Mouse (Mus musculus) CH12.LX (cell line): ENCODE data around the gene Sgpp2. TPM values are rescaled to one million over a fixed set of nuclear protein-coding genes. Genes with fewer than 3 reads are reported as not detected.

ENCODE experiments used
- DNase-seq: peaks from one replicate; pipeline ENCODE4 v3.0.0-alpha.2; 2013; ENCODE audit errors: extremely low read depth
- H3K27ac ChIP-seq: 2 replicates; pipeline ENCODE4 v1.5.1; 2012; ENCODE audit warnings: low read depth, mild to moderate bottlenecking, control low read depth, moderate library complexity; ENCODE audit not compliant: insufficient read depth
- H3K27me3 ChIP-seq: replicated peaks from 2 replicates; pipeline ENCODE3; 2012; ENCODE audit warnings: inconsistent platforms
- H3K36me3 ChIP-seq, 2 experiments: replicated peaks in 1 of 2; 2 replicates each; pipeline versions ENCODE3 to v1.6.1; 2012; ENCODE audit warnings: inconsistent platforms in 1 of 2, low read length in 1 of 2, mild to moderate bottlenecking in 1 of 2, mixed read lengths in 1 of 2, moderate library complexity in 1 of 2; ENCODE audit not compliant: control insufficient read depth in 1 of 2, insufficient read depth in 1 of 2
- H3K4me1 ChIP-seq, 2 experiments: 2 replicates each; pipeline ENCODE4 v1.6.1; 2012; ENCODE audit warnings: inconsistent platforms in 1 of 2, moderate library complexity in 1 of 2; ENCODE audit not compliant: insufficient read depth in 2 of 2, control insufficient read depth in 1 of 2
- H3K4me2 ChIP-seq: 2 replicates; pipeline ENCODE4 v1.6.1; 2012; ENCODE audit warnings: low read depth, mild to moderate bottlenecking, control low read depth; ENCODE audit not compliant: poor library complexity, insufficient read depth, severe bottlenecking
- H3K4me3 ChIP-seq, 3 experiments: fragments of 150-350 bp in 1 of 3; sonication (generic) in 1 of 3; replicated peaks in 1 of 3; 2 replicates each; pipeline versions ENCODE3 to v1.5.1; 2011 to 2012; ENCODE audit warnings: low read depth in 2 of 3, low read length in 2 of 3, mild to moderate bottlenecking in 2 of 3, moderate library complexity in 2 of 3, control low read depth in 1 of 3, improper control_type of control experiment in 1 of 3, inconsistent platforms in 1 of 3, mixed read lengths in 1 of 3; ENCODE audit not compliant: poor library complexity in 1 of 3
- H3K79me2 ChIP-seq: replicated peaks from 2 replicates; pipeline ENCODE4 v1.6.1; 2012; ENCODE audit warnings: mild to moderate bottlenecking, moderate library complexity; ENCODE audit not compliant: control insufficient read depth, poor library complexity, insufficient read depth, severe bottlenecking; ENCODE audit errors: extremely low read depth
- H3K9ac ChIP-seq: 2 replicates; pipeline ENCODE4 v1.6.1; 2012; ENCODE audit warnings: low read depth, mild to moderate bottlenecking, control low read depth, moderate library complexity; ENCODE audit not compliant: insufficient read depth
- H3K9me3 ChIP-seq: replicated peaks from 2 replicates; pipeline ENCODE3; 2012; ENCODE audit warnings: low read length, inconsistent platforms, mixed read lengths
- CHD1 ChIP-seq: IDR thresholded peaks from 2 replicates; pipeline ENCODE4 v1.6.1; 2012; ENCODE audit warnings: low read depth, low read length, improper control_type of control experiment, inconsistent platforms
- CTCF ChIP-seq, 2 experiments: IDR thresholded peaks in 1 of 2; conservative IDR thresholded peaks in 1 of 2; 2 replicates each; pipeline ENCODE4 v1.5.1; 2011 to 2012; ENCODE audit warnings: low read depth in 2 of 2, low read length in 2 of 2, improper control_type of control experiment in 1 of 2, inconsistent platforms in 1 of 2, mild to moderate bottlenecking in 1 of 2, moderate library complexity in 1 of 2
- ELF1 ChIP-seq: IDR thresholded peaks from 2 replicates; pipeline ENCODE4 v1.6.1; 2014; ENCODE audit warnings: low read depth, mild to moderate bottlenecking, inconsistent platforms, low read length, improper control_type of control experiment
- EP300 ChIP-seq: IDR thresholded peaks from 2 replicates; pipeline ENCODE4 v1.6.1; 2011; ENCODE audit warnings: low read length, improper control_type of control experiment
- ETS1 ChIP-seq: conservative IDR thresholded peaks from 2 replicates; pipeline ENCODE4 v1.6.1; 2012; ENCODE audit warnings: low read depth, mild to moderate bottlenecking, inconsistent platforms, low read length, improper control_type of control experiment, moderate library complexity
- GABPA ChIP-seq: IDR thresholded peaks from 2 replicates; pipeline ENCODE4 v1.6.1; 2012; ENCODE audit warnings: low read depth, low read length, improper control_type of control experiment, inconsistent platforms; ENCODE audit not compliant: insufficient replicate concordance
- HCFC1 ChIP-seq: IDR thresholded peaks from 2 replicates; pipeline ENCODE4 v1.6.1; 2012; ENCODE audit warnings: low read depth, mild to moderate bottlenecking, inconsistent platforms, low read length, improper control_type of control experiment
- IRF4 ChIP-seq: IDR thresholded peaks from 2 replicates; pipeline ENCODE4 v1.6.1; 2014; ENCODE audit warnings: low read depth, mild to moderate bottlenecking, inconsistent platforms, low read length, improper control_type of control experiment
- JUN ChIP-seq: IDR thresholded peaks from 2 replicates; pipeline ENCODE4 v1.6.1; 2011; ENCODE audit warnings: low read depth, mild to moderate bottlenecking, low read length, improper control_type of control experiment, moderate library complexity; ENCODE audit not compliant: insufficient read depth
- KAT2A ChIP-seq: IDR thresholded peaks from 2 replicates; pipeline ENCODE4 v1.6.1; 2012; ENCODE audit warnings: low read length, improper control_type of control experiment, inconsistent platforms; ENCODE audit not compliant: insufficient replicate concordance
- MAX ChIP-seq: IDR thresholded peaks from 2 replicates; pipeline ENCODE4 v1.6.1; 2011; ENCODE audit warnings: low read length, improper control_type of control experiment
- MAZ ChIP-seq: IDR thresholded peaks from 2 replicates; pipeline ENCODE4 v1.6.1; 2012; ENCODE audit warnings: low read depth, mild to moderate bottlenecking, inconsistent platforms, low read length, improper control_type of control experiment, moderate library complexity
- MXI1 ChIP-seq: IDR thresholded peaks from 2 replicates; pipeline ENCODE4 v1.6.1; 2011; ENCODE audit warnings: mild to moderate bottlenecking, low read depth, low read length, improper control_type of control experiment
- MYC ChIP-seq: IDR thresholded peaks from 2 replicates; pipeline ENCODE4 v1.6.1; 2011; ENCODE audit warnings: low read depth, mild to moderate bottlenecking, improper control_type of control experiment, low read length
- NELFE ChIP-seq: IDR thresholded peaks from 2 replicates; pipeline ENCODE4 v1.6.1; 2011; ENCODE audit warnings: low read depth, low read length, improper control_type of control experiment
- PAX5 ChIP-seq: IDR thresholded peaks from 2 replicates; pipeline ENCODE4 v1.6.1; 2012; ENCODE audit warnings: low read length, inconsistent platforms, mixed read lengths
- POLR2A ChIP-seq: IDR thresholded peaks from 2 replicates; pipeline ENCODE4 v1.6.1; 2011; ENCODE audit warnings: low read depth, mild to moderate bottlenecking, improper control_type of control experiment, low read length
- RAD21 ChIP-seq: IDR thresholded peaks from 2 replicates; pipeline ENCODE4 v1.6.1; 2011; ENCODE audit warnings: low read depth, mild to moderate bottlenecking, low read length, improper control_type of control experiment, moderate library complexity
- SIN3A ChIP-seq: IDR thresholded peaks from 2 replicates; pipeline ENCODE4 v1.6.1; 2012; ENCODE audit warnings: low read length, improper control_type of control experiment, inconsistent platforms
- SMC3 ChIP-seq: IDR thresholded peaks from 2 replicates; pipeline ENCODE4 v1.6.1; 2011; ENCODE audit warnings: low read depth, low read length, improper control_type of control experiment
- TCF12 ChIP-seq: IDR thresholded peaks from 2 replicates; pipeline ENCODE4 v1.6.1; 2014; ENCODE audit warnings: low read depth, mild to moderate bottlenecking, inconsistent platforms, low read length, improper control_type of control experiment
- UBTF ChIP-seq: IDR thresholded peaks from 2 replicates; pipeline ENCODE4 v1.6.1; 2012; ENCODE audit warnings: low read depth, mild to moderate bottlenecking, inconsistent platforms, low read length, improper control_type of control experiment, moderate library complexity
- USF1 ChIP-seq: IDR thresholded peaks from 2 replicates; pipeline ENCODE4 v1.6.1; 2014; ENCODE audit warnings: low read depth, mild to moderate bottlenecking, inconsistent platforms, low read length, improper control_type of control experiment
- USF2 ChIP-seq: conservative IDR thresholded peaks from 2 replicates; pipeline ENCODE4 v1.6.1; 2011; ENCODE audit warnings: low read depth, low read length, improper control_type of control experiment
- ZMIZ1 ChIP-seq: IDR thresholded peaks from 2 replicates; pipeline ENCODE4 v1.6.1; 2012; ENCODE audit warnings: low read depth, mild to moderate bottlenecking, inconsistent platforms, low read length, improper control_type of control experiment
- dilution Hi-C: fragments of 300-500 bp; cut with MboI; formaldehyde crosslinking; loops from 2 replicates; pipeline ENCODE4 v1.14.3; 2020; ENCODE audit warnings: low sequenced_read_pairs; ENCODE audit not compliant: extremely low pct_unique_long_range_greater_than_20kb, extremely low pct_ligation_motif_present
- in situ Hi-C: fragments of 300-500 bp; cut with MboI; formaldehyde crosslinking; loops from 3 replicates; pipeline ENCODE4 v1.14.3; 2019; ENCODE audit warnings: low sequenced_read_pairs, low pct_ligation_motif_present, low pct_unique_long_range_greater_than_20kb, mixed read lengths
- polyA plus RNA-seq: library from polyadenylated mRNA; unstranded; fragments of >175 nt; gene quantifications from 2 replicates; pipeline ENCODE4 v1.2.1, GENCODE M21; 2012; ENCODE audit warnings: low read depth; ENCODE audit not compliant: insufficient read length
- total RNA-seq, 2 experiments: library from RNA; depleted of rRNA; stranded (reverse); fragments of 300-350 nt in 1 of 2; fragments of >200 nt in 1 of 2; gene quantifications; 2 replicates each; pipeline ENCODE4 v1.2.3; 2012 to 2014

Gene Sgpp2
- total and polyA plus RNA-seq, 3 experiments, result 0.16 to 0.87 (median 0.59) TPM

DNA sequence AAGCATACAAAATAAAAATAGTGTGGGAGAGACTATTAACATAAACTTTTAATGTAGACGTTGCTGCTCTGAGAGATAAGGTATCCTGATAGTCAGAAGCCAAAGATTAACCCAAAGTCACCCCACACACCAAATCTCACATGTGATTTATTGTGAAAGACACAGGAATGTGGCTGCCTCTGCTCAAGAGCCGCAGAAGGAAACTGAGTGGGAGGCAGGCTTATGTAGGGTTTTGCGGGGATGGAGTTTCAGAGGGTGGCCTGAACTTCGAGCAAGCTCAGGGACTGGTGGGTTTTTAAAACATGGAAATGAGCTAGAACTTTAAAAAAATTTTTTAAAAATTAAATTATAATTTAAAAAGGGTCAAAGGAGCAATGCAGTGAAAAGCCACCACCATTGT is 3.8 kb downstream of the Sgpp2 start:
- Histone ChIP-seq H3K36me3 (no peaks in the 10 kb centered on the region), H3K27me3 (no peaks in the 10 kb centered on the region), H3K9me3 (peaks cover 7% of the 10 kb centered on the region), H3K4me2 (no peak overlapping the region), H3K4me1 (no peaks in the 10 kb centered on the region; a peak in 1 of 4 replicates), H3K27ac (no peak overlapping the region), H3K79me2 (no peaks in the 10 kb centered on the region), H3K4me3 (no peak overlapping the region), H3K9ac (no peak overlapping the region)
- no peak for DNase-seq
- TF ChIP-seq PAX5 (no peak), GABPA (no peak), RAD21 (no peak), ZMIZ1 (no peak), UBTF (no peak), MAZ (no peak), USF1 (no peak), ELF1 (no peak), SMC3 (no peak), ETS1 (no peak), IRF4 (no peak), EP300 (no peak)
- in situ Hi-C loops, result no loop called here
- dilution Hi-C loops, result no loop called here

- Histone ChIP-seq H3K4me3 (no peak overlapping the region), H3K4me2 (no peak overlapping the region), H3K27ac (no peak overlapping the region; the same call in 1 of the 2 replicates), H3K9me3 (no peaks in the 10 kb centered on the region), H3K79me2 (no peaks in the 10 kb centered on the region), H3K27me3 (no peaks in the 10 kb centered on the region), H3K9ac (no peak overlapping the region), H3K36me3 (no peaks in the 10 kb centered on the region), H3K4me1 (no peaks in the 10 kb centered on the region; a peak in 1 of 4 replicates)
- no peak for DNase-seq
- dilution Hi-C loops (no loop called here), in situ Hi-C loops (no loop called here)
- no peak for TF ChIP-seq RAD21
- TF ChIP-seq TCF12, result no peak
- TF ChIP-seq KAT2A, result no peak
- TF ChIP-seq MXI1, result no peak
- TF ChIP-seq ELF1, result no peak
- no peak for TF ChIP-seq HCFC1
- no peak for TF ChIP-seq JUN
- no peak for TF ChIP-seq IRF4
- no peak for TF ChIP-seq EP300
- no peak for TF ChIP-seq POLR2A
- TF ChIP-seq MAX, result no peak
- no peak for TF ChIP-seq NELFE
- no peak for TF ChIP-seq MYC
- TF ChIP-seq SIN3A, result no peak
- no peak for TF ChIP-seq USF2
- TF ChIP-seq ZMIZ1, result no peak
- TF ChIP-seq CHD1, result no peak
- no peak for TF ChIP-seq CTCF (conservative IDR thresholded peaks at IDR 0.05 in 1 of 2, IDR thresholded peaks at IDR 0.05 in 1 of 2; ENCODE audit: low read depth in 2 of 2, low read length in 2 of 2)
- TF ChIP-seq, all 38 proteins: peak for 0
Measured at GRCm38 (mm10) chr1:78318089-78318760, 8.1 kb downstream of the Sgpp2 start.
